Mouse (Mus musculus) myocyte (in vitro differentiated cells): Measurements from ENCODE around the gene Kcnd3.

ENCODE experiments used
- CEBPB ChIP-seq: IDR thresholded peaks from 2 replicates; pipeline ENCODE4 v1.6.1; 2011; ENCODE audit warnings: mild to moderate bottlenecking, moderate library complexity; ENCODE audit not compliant: poor library complexity, insufficient read depth, severe bottlenecking
- E2F4 ChIP-seq: IDR thresholded peaks from one replicate; pipeline ENCODE4 v1.6.1; 2011; ENCODE audit warnings: mild to moderate bottlenecking, control low read depth, moderate library complexity; ENCODE audit not compliant: insufficient read depth
- MAX ChIP-seq: IDR thresholded peaks from one replicate; pipeline ENCODE4 v1.6.1; 2011; ENCODE audit warnings: low read depth, mild to moderate bottlenecking, control low read depth
- MYOD1 ChIP-seq, 3 experiments: IDR thresholded peaks; one replicate each; pipeline ENCODE4 v1.6.1; 2011; ENCODE audit warnings: control low read depth in 2 of 3, low read depth in 2 of 3, mild to moderate bottlenecking in 2 of 3, moderate library complexity in 1 of 3; ENCODE audit not compliant: insufficient read length in 2 of 3, control insufficient read depth in 1 of 3
- MYOG ChIP-seq, 3 experiments: IDR thresholded peaks; one replicate each; pipeline ENCODE4 v1.6.1; 2011; ENCODE audit warnings: control low read depth in 2 of 3, low read depth in 2 of 3, mild to moderate bottlenecking in 2 of 3; ENCODE audit not compliant: insufficient read length in 2 of 3, control insufficient read depth in 1 of 3, insufficient read depth in 1 of 3
- POLR2A ChIP-seq: IDR thresholded peaks from one replicate; pipeline ENCODE4 v1.6.1; 2011; ENCODE audit warnings: low read depth, mild to moderate bottlenecking, control low read depth, moderate library complexity; ENCODE audit not compliant: insufficient read length
- POLR2AphosphoS2 ChIP-seq: IDR thresholded peaks from one replicate; pipeline ENCODE4 v1.6.1; 2011; ENCODE audit warnings: low read depth, control low read depth; ENCODE audit not compliant: insufficient read length
- REST ChIP-seq: IDR thresholded peaks from one replicate; pipeline ENCODE4 v1.6.1; 2011; ENCODE audit warnings: mild to moderate bottlenecking, control low read depth, moderate library complexity; ENCODE audit not compliant: insufficient read depth, insufficient read length
- SRF ChIP-seq: IDR thresholded peaks from one replicate; pipeline ENCODE4 v1.6.1; 2011; ENCODE audit warnings: low read depth; ENCODE audit not compliant: control insufficient read depth, insufficient read length
- TCF12 ChIP-seq: IDR thresholded peaks from one replicate; pipeline ENCODE4 v1.6.1; 2011; ENCODE audit warnings: mild to moderate bottlenecking, control low read depth; ENCODE audit not compliant: poor library complexity, insufficient read depth, severe bottlenecking
- TCF3 ChIP-seq: IDR thresholded peaks from one replicate; pipeline ENCODE4 v1.6.1; 2011; ENCODE audit warnings: low read depth, control low read depth; ENCODE audit not compliant: insufficient read length
- USF1 ChIP-seq: IDR thresholded peaks from one replicate; pipeline ENCODE4 v1.6.1; 2011; ENCODE audit warnings: low read depth, mild to moderate bottlenecking, control low read depth, moderate library complexity

DNA sequence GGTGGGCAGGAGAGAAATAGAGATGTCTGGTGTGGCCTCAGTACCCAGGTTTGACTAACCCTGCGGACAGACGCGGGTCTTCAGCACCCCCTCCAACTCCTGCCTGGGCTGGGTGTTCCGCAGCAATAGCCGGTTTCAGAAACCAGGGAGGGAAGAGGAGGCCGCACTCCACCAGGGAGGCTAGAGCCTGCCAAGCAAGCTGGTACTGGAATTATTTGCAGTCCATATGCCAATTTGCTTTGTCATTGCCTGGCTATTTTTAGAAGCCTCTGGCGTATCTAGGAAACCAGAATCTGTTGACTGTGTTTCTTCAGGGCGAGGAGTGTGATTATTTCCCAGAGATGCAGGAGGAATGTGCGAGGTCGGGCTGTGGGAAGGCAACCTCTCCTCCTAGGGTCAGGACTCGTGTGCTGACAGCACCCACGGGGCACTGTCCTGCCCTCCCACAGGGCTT lies 69.1 kb downstream of the Kcnd3 start:
- TF ChIP-seq POLR2A: no peak
- no peak for TF ChIP-seq MYOD1 (IDR thresholded peaks at IDR 0.05; ENCODE audit: control insufficient read depth in 1 of 3, insufficient read length in 2 of 3, low read depth in 2 of 3)
- no peak for TF ChIP-seq USF1
- no peak for TF ChIP-seq MAX
- no peak for TF ChIP-seq MYOG (IDR thresholded peaks at IDR 0.05; ENCODE audit: control insufficient read depth in 1 of 3, insufficient read depth in 1 of 3, insufficient read length in 2 of 3, low read depth in 2 of 3)
- no peak for TF ChIP-seq TCF3
- TF ChIP-seq E2F4: no peak
- no peak for TF ChIP-seq POLR2AphosphoS2
- no peak for TF ChIP-seq SRF
- no peak for TF ChIP-seq TCF12
- TF ChIP-seq CEBPB: no peak
- TF ChIP-seq REST: no peak
